Mouse (Mus musculus): Measurements from ENCODE around the gene Papola. TPM values are rescaled to one million over a fixed set of nuclear protein-coding genes. Genes with fewer than 3 reads are reported as not detected.

Gene Papola
- total RNA-seq, 1 experiment: 131 TPM

DNA sequence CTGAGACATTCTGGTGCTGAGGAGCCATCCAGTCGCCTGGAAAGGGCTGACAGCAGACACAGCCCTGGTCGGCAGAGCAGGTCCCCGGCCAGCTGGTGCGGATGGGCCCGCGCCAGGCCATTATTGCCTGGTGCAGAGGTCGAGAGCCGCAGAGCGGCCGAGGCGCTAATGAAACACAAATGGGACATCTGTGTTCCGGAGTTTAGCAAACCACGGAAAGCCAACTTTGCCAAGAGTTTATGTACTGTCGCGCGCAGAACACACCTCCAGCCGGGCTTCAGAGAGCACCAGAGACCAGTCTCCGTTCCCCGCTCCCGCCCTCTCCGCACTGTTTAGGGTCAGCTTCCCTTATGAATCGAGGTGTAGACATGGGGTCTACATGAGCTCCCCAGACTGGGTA lies 78.1 kb downstream of the Papola start:
- DNase-seq (ENCODE audit: low read depth, low spot score): no peak

GRCm38 (mm10) chr12:105863436-105863835 lies 78.9 kb downstream of the Papola start:
- Histone ChIP-seq H3K27ac (ENCODE audit: insufficient read depth, low read depth, low read length, poor library complexity, severe bottlenecking) (no peak overlapping the region), H3K36me3 (ENCODE audit: control insufficient read depth, insufficient read depth, low read length, poor library complexity, severe bottlenecking) (no peaks in the 10 kb centered on the region), H3K9ac (ENCODE audit: insufficient read depth, low read depth, low read length, poor library complexity, severe bottlenecking) (no peak overlapping the region), H3K9me3 (ENCODE audit: control insufficient read depth, insufficient read depth, low read depth, low read length) (no peaks in the 10 kb centered on the region), H3K4me3 (ENCODE audit: insufficient read depth in 1 of 2, low read depth in 1 of 2, low read length in 2 of 2, poor library complexity in 1 of 2, severe bottlenecking in 1 of 2) (no peak overlapping the region), H3K4me1 (ENCODE audit: control insufficient read depth in 2 of 2, insufficient read depth in 2 of 2, low read length in 2 of 2, poor library complexity in 1 of 2) (peaks cover 0 to 4% of the 10 kb centered on the region in 2 experiments; a peak in 1 of 4 replicates)
- in situ Hi-C loops (cut with MboI; ENCODE audit: low sequenced_read_pairs in 2 of 2, unreplicated experiment in 2 of 2): no loop called here
- no peak for TF ChIP-seq ZC3H11A (IDR thresholded peaks at IDR 0.05; ENCODE audit: borderline replicate concordance, low read depth, low read length)
- TF ChIP-seq HCFC1 (IDR thresholded peaks at IDR 0.05; ENCODE audit: borderline replicate concordance, insufficient read depth, low read length): no peak
- peak; percentile 80 for TF ChIP-seq MAFK (IDR thresholded peaks at IDR 0.05; ENCODE audit: insufficient read depth, low read depth, low read length)
- DNase-seq (ENCODE audit: low read depth, low spot score): no peak

More for the DNA sequence above, 78.1 kb downstream of the Papola start:
- H3K36me3 ChIP-seq (ENCODE audit: control insufficient read depth, insufficient read depth, low read length, poor library complexity, severe bottlenecking): no peaks in the 10 kb centered on the region
- peak overlapping the region; percentile 27 to 50 for H3K4me3 ChIP-seq (ENCODE audit: insufficient read depth in 1 of 2, low read depth in 1 of 2, low read length in 2 of 2, poor library complexity in 1 of 2, severe bottlenecking in 1 of 2)
- no peaks in the 10 kb centered on the region for H3K9me3 ChIP-seq (ENCODE audit: control insufficient read depth, insufficient read depth, low read depth, low read length)
- H3K9ac ChIP-seq (ENCODE audit: insufficient read depth, low read depth, low read length, poor library complexity, severe bottlenecking): no peak overlapping the region
- in situ Hi-C loops (cut with MboI; ENCODE audit: low sequenced_read_pairs in 2 of 2, unreplicated experiment in 2 of 2): no loop called here
- TF ChIP-seq MAFK (IDR thresholded peaks at IDR 0.05; ENCODE audit: insufficient read depth, low read depth, low read length) (no peak), HCFC1 (IDR thresholded peaks at IDR 0.05; ENCODE audit: borderline replicate concordance, insufficient read depth, low read length) (no peak), ZC3H11A (IDR thresholded peaks at IDR 0.05; ENCODE audit: borderline replicate concordance, low read depth, low read length) (no peak), CHD2 (IDR thresholded peaks at IDR 0.05; ENCODE audit: low read depth, low read length) (no peak), ZNF384 (IDR thresholded peaks at IDR 0.05; ENCODE audit: low read depth, low read length) (no peak)
- peaks cover 0 to 7% of the 10 kb centered on the region in 2 experiments; a peak in 2 of 4 replicates for H3K4me1 ChIP-seq (ENCODE audit: control insufficient read depth in 2 of 2, insufficient read depth in 2 of 2, low read length in 2 of 2, poor library complexity in 1 of 2)
- no peak overlapping the region for H3K27ac ChIP-seq (ENCODE audit: insufficient read depth, low read depth, low read length, poor library complexity, severe bottlenecking)

DNA sequence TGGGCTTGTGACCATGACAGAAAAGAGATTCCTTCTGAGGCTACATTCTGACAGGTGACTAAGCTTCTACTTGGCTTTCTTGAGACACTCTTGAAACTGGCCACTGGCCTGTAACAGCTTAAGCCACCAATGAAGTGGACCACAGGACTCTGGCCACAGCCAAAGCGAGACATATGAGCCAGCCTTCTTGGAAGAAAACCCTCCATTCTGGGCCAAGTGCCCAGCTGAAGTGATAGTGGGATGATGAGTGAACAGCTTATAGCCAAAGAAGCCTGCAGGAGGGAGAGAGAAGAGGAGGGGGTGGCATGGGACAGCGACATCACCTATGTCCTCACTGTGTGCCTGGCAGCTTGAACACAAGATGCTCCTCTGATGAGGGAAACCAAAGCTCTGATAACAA lies 83.2 kb downstream of the Papola start:
- DNase-seq (ENCODE audit: low read depth, low spot score): no peak
- Histone ChIP-seq H3K9me3 (ENCODE audit: control insufficient read depth, insufficient read depth, low read depth, low read length) (no peaks in the 10 kb centered on the region), H3K27ac (ENCODE audit: insufficient read depth, low read depth, low read length, poor library complexity, severe bottlenecking) (no peak overlapping the region), H3K4me1 (ENCODE audit: control insufficient read depth in 2 of 2, insufficient read depth in 2 of 2, low read length in 2 of 2, poor library complexity in 1 of 2) (peaks cover 0 to 7% of the 10 kb centered on the region in 2 experiments; a peak in 2 of 4 replicates), H3K4me3 (ENCODE audit: insufficient read depth in 1 of 2, low read depth in 1 of 2, low read length in 2 of 2, poor library complexity in 1 of 2, severe bottlenecking in 1 of 2) (no peak overlapping the region), H3K9ac (ENCODE audit: insufficient read depth, low read depth, low read length, poor library complexity, severe bottlenecking) (no peak overlapping the region), H3K36me3 (ENCODE audit: control insufficient read depth, insufficient read depth, low read length, poor library complexity, severe bottlenecking) (no peaks in the 10 kb centered on the region)
- TF ChIP-seq MAFK (IDR thresholded peaks at IDR 0.05; ENCODE audit: insufficient read depth, low read depth, low read length): no peak
- TF ChIP-seq HCFC1 (IDR thresholded peaks at IDR 0.05; ENCODE audit: borderline replicate concordance, insufficient read depth, low read length): no peak
- no peak for TF ChIP-seq ZC3H11A (IDR thresholded peaks at IDR 0.05; ENCODE audit: borderline replicate concordance, low read depth, low read length)
- TF ChIP-seq CHD2 (IDR thresholded peaks at IDR 0.05; ENCODE audit: low read depth, low read length): no peak
- no peak for TF ChIP-seq ZNF384 (IDR thresholded peaks at IDR 0.05; ENCODE audit: low read depth, low read length)
- in situ Hi-C loops (cut with MboI; ENCODE audit: low sequenced_read_pairs in 2 of 2, unreplicated experiment in 2 of 2): no loop called here

DNA sequence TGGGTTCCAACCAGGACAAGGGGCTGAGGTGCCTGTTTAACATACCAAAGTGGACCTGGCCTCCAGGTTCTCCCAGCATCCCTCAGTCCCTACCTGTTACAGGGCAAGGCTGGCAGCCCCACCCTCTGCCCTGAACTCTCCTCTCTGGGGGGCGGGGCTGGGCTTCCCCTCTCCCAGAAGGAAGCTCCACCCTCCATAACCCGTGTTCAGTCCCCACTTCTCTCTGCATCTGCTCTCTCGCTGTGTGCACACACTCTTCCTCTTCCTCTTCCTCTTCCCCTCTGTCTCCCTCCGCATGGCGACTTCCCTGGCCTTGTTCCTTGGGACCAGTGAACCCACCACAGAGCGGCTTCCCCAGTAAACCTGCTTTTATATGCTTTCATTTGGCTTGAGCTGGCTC lies 84.7 kb downstream of the Papola start:
- TF ChIP-seq ZNF384 (IDR thresholded peaks at IDR 0.05; ENCODE audit: low read depth, low read length) (no peak), HCFC1 (IDR thresholded peaks at IDR 0.05; ENCODE audit: borderline replicate concordance, insufficient read depth, low read length) (no peak), MAFK (IDR thresholded peaks at IDR 0.05; ENCODE audit: insufficient read depth, low read depth, low read length) (no peak), CHD2 (IDR thresholded peaks at IDR 0.05; ENCODE audit: low read depth, low read length) (no peak), ZC3H11A (IDR thresholded peaks at IDR 0.05; ENCODE audit: borderline replicate concordance, low read depth, low read length) (no peak)
- Histone ChIP-seq H3K9ac (ENCODE audit: insufficient read depth, low read depth, low read length, poor library complexity, severe bottlenecking) (no peak overlapping the region; the same call in 1 of the 2 replicates), H3K27ac (ENCODE audit: insufficient read depth, low read depth, low read length, poor library complexity, severe bottlenecking) (no peak overlapping the region), H3K9me3 (ENCODE audit: control insufficient read depth, insufficient read depth, low read depth, low read length) (no peaks in the 10 kb centered on the region), H3K4me3 (ENCODE audit: insufficient read depth in 1 of 2, low read depth in 1 of 2, low read length in 2 of 2, poor library complexity in 1 of 2, severe bottlenecking in 1 of 2) (peak overlapping the region in 1 of 2 experiments; percentile 16; a peak in 3 of 4 replicates), H3K4me1 (ENCODE audit: control insufficient read depth in 2 of 2, insufficient read depth in 2 of 2, low read length in 2 of 2, poor library complexity in 1 of 2) (peaks cover 0 to 7% of the 10 kb centered on the region in 2 experiments; a peak in 2 of 4 replicates), H3K36me3 (ENCODE audit: control insufficient read depth, insufficient read depth, low read length, poor library complexity, severe bottlenecking) (no peaks in the 10 kb centered on the region)
- in situ Hi-C loops (cut with MboI; ENCODE audit: low sequenced_read_pairs in 2 of 2, unreplicated experiment in 2 of 2): no loop called here
- no peak for DNase-seq (ENCODE audit: low read depth, low spot score)
